23 mouse cellular contexts compared by ENCODE assay signal in the genomic region with DNA sequence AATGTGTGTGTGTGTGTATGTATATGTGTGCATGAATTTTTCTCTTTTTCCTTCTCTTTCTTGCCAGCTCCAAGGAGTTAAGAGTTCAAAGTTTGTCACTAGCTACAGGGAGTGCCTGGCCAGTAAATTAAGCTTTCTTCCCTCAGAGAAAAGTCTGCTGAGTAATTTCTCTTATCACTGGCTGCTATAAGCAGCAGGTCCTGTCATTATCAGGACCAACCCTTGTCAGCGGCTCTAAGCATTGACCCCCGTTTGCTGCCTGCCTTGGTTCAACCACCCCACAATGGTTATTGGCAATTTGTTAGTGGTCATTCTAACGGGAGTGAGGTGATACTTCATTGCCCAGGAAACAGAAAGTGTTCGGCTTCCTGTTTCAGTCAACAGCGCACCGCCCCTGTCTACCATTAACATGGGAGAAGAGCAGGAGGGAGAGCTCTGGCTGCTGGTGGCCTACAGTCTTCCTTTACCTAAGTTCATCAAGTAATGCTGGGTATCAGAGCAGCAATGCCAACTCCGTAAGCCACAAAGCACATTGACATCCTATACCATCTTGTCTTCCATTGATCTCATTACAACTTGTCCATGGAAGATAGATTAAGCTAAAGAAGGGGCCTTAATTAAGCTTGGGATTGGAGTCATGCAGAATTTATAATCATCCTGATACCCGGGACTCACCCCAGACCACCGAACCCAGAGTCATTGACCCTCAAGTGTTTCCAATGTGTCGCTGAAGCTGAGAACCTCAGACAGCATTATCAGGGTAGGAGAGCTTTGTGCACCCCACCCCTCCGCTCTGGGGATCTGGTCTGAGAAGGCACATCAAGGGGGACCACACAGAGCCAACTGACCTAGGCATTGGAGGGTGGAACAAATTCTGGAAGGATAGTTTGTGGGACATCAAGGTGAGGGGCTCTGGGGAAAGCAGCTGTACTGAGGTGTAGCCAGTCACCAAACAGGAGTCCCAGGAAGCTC. TPM values are rescaled to one million over a fixed set of nuclear protein-coding genes. Genes with fewer than 3 reads are reported as not detected.
DNase-seq lines count a peak whose midpoint lies in the region; ATAC-seq and TF ChIP-seq lines count a peak whose summit lies in the region.
"Had no signal": no experiment of that assay in that cellular context is flagged by ENCODE, and none has a peak within 500 bp of the region (broad histone marks: within the 10 kb centered on the region; RNA-seq: fewer than 3 reads in every experiment).

No protein-coding gene starts in this region.

- no peaks in the 10 kb centered on the region for H3K27me3 ChIP-seq in spleen, adult 2 months (ENCODE audit: control insufficient read depth, insufficient read depth, low read length)
- H3K27me3 ChIP-seq in intestine, embryonic 15.5 days (replicated peaks) = no peaks in the 10 kb centered on the region
- H3K27me3 ChIP-seq in liver, embryonic 14.5 days (ENCODE audit: control insufficient read depth, insufficient read depth, low read length) = no peaks in the 10 kb centered on the region
- no peaks in the 10 kb centered on the region for H3K27me3 ChIP-seq in splenic B cell, adult 2 months (ENCODE audit: control insufficient read depth, insufficient read depth, low read length, poor library complexity, severe bottlenecking)
- no peaks in the 10 kb centered on the region for H3K27me3 ChIP-seq in midbrain, embryonic 16.5 days (ENCODE audit: control insufficient read depth, insufficient read depth, low read depth, low read length)
- H3K27me3 ChIP-seq: embryonic facial prominence, embryonic 12.5 days; heart, embryonic 15.5 days; limb, embryonic 13.5 days; lung, embryonic 15.5 days; midbrain, embryonic 13.5 days; neural tube, embryonic 13.5 days had no signal

- peaks cover 3% of the 10 kb centered on the region for H3K36me3 ChIP-seq in spleen, adult 2 months (ENCODE audit: control insufficient read depth, insufficient read depth, low read length)
- no peaks in the 10 kb centered on the region for H3K36me3 ChIP-seq in intestine, embryonic 15.5 days
- H3K36me3 ChIP-seq in liver, embryonic 14.5 days (replicated peaks; ENCODE audit: control insufficient read depth, insufficient read depth, low read depth) = no peaks in the 10 kb centered on the region
- H3K36me3 ChIP-seq in splenic B cell, adult 2 months (ENCODE audit: control insufficient read depth, insufficient read depth, low read length, poor library complexity, severe bottlenecking) = peaks cover 20% of the 10 kb centered on the region
- H3K36me3 ChIP-seq in midbrain, embryonic 16.5 days (ENCODE audit: control insufficient read depth, insufficient read depth, low read length) = no peaks in the 10 kb centered on the region
- H3K36me3 ChIP-seq: embryonic facial prominence, embryonic 12.5 days; heart, embryonic 15.5 days; limb, embryonic 13.5 days; lung, embryonic 15.5 days; midbrain, embryonic 13.5 days; neural tube, embryonic 13.5 days had no signal

- no peak overlapping the region for H3K4me2 ChIP-seq in intestine, embryonic 15.5 days (replicated peaks)
- peak overlapping the region; percentile 48 for H3K4me2 ChIP-seq in liver, embryonic 14.5 days (ENCODE audit: low read depth)
- H3K4me2 ChIP-seq in midbrain, embryonic 16.5 days (ENCODE audit: low read length) = no peak overlapping the region
- H3K4me2 ChIP-seq: embryonic facial prominence, embryonic 12.5 days; heart, embryonic 15.5 days; limb, embryonic 13.5 days; lung, embryonic 15.5 days; midbrain, embryonic 13.5 days; neural tube, embryonic 13.5 days had no signal

- no peak for TF ChIP-seq CTCF in spleen, adult 2 months (IDR thresholded peaks at IDR 0.05; ENCODE audit: extremely low read depth, insufficient read depth, insufficient read length, insufficient replicate concordance)
- TF ChIP-seq CTCF in liver, embryonic 14.5 days (IDR thresholded peaks at IDR 0.05; ENCODE audit: low read depth) = no peak

- peak overlapping the region; percentile 90 for H3K27ac ChIP-seq in spleen, adult 2 months (ENCODE audit: insufficient read depth, low read length)
- no peak overlapping the region for H3K27ac ChIP-seq in intestine, embryonic 15.5 days
- H3K27ac ChIP-seq in liver, embryonic 14.5 days = peak overlapping the region; percentile 84
- no peak overlapping the region for H3K27ac ChIP-seq in midbrain, embryonic 16.5 days (ENCODE audit: low read length)
- H3K27ac ChIP-seq: embryonic facial prominence, embryonic 12.5 days; heart, embryonic 15.5 days; limb, embryonic 13.5 days; lung, embryonic 15.5 days; midbrain, embryonic 13.5 days; neural tube, embryonic 13.5 days had no signal

- no peak for DNase-seq in spleen, adult 2 months (ENCODE audit: low read depth in 1 of 2, low spot score in 2 of 2)
- DNase-seq in spleen, postnatal 4 days (ENCODE audit: low spot score in 2 of 2) = no peak
- DNase-seq in liver, embryonic 14.5 days (ENCODE audit: low read depth in 3 of 3, low spot score in 3 of 3) = peak; percentile 31 to 52 (median 51)
- peak; percentile 40 for DNase-seq in splenic B cell, adult 2 months (ENCODE audit: low read depth, low spot score)
- DNase-seq in layer of hippocampus, postnatal 10 days (ENCODE audit: low spot score in 2 of 2) = no peak
- DNase-seq in right cerebral cortex, adult 2 months (ENCODE audit: low spot score in 2 of 2) = no peak
- DNase-seq: cerebellum, adult 8-10 months; heart, adult 18-20 months; kidney, adult 9 months; kidney, postnatal 36 days; right cerebral cortex, postnatal 14 days; thymus, postnatal 14 days had no signal

- no peak overlapping the region for H3K4me3 ChIP-seq in spleen, adult 2 months (ENCODE audit: extremely low read depth, insufficient read depth, insufficient read length)
- no peak overlapping the region for H3K4me3 ChIP-seq in intestine, embryonic 15.5 days (replicated peaks)
- no peak overlapping the region; a peak in 2 of 4 replicates for H3K4me3 ChIP-seq in liver, embryonic 14.5 days (ENCODE audit: insufficient read depth in 1 of 2, low read depth in 2 of 2, low read length in 2 of 2)
- no peak overlapping the region for H3K4me3 ChIP-seq in midbrain, embryonic 16.5 days (ENCODE audit: low read depth, low read length)
- H3K4me3 ChIP-seq: embryonic facial prominence, embryonic 12.5 days; heart, embryonic 15.5 days; limb, embryonic 13.5 days; lung, embryonic 15.5 days; midbrain, embryonic 13.5 days; neural tube, embryonic 13.5 days had no signal

- no peak overlapping the region for H3K9ac ChIP-seq in intestine, embryonic 15.5 days
- H3K9ac ChIP-seq in liver, embryonic 14.5 days (replicated peaks) = peak overlapping the region; percentile 16
- no peak overlapping the region for H3K9ac ChIP-seq in midbrain, embryonic 16.5 days (ENCODE audit: low read depth, low read length)
- H3K9ac ChIP-seq: embryonic facial prominence, embryonic 12.5 days; heart, embryonic 15.5 days; limb, embryonic 13.5 days; lung, embryonic 15.5 days; midbrain, embryonic 13.5 days; neural tube, embryonic 13.5 days had no signal

- peak; percentile 91 for ATAC-seq in intestine, embryonic 15.5 days
- ATAC-seq in liver, embryonic 14.5 days (ENCODE audit: insufficient read depth) = peak; percentile 93
- ATAC-seq in midbrain, embryonic 16.5 days = no peak
- ATAC-seq: midbrain, embryonic 13.5 days had no signal

- no peak for TF ChIP-seq POLR2A in spleen, adult 2 months (IDR thresholded peaks at IDR 0.05; ENCODE audit: low read depth, low read length)

- H3K9me3 ChIP-seq in intestine, embryonic 15.5 days = no peaks in the 10 kb centered on the region
- H3K9me3 ChIP-seq in liver, embryonic 14.5 days (ENCODE audit: control insufficient read depth, low read length) = no peaks in the 10 kb centered on the region
- no peaks in the 10 kb centered on the region for H3K9me3 ChIP-seq in midbrain, embryonic 16.5 days (replicated peaks; ENCODE audit: control insufficient read depth, low read length, poor library complexity, severe bottlenecking)
- H3K9me3 ChIP-seq: embryonic facial prominence, embryonic 12.5 days; heart, embryonic 15.5 days; limb, embryonic 13.5 days; lung, embryonic 15.5 days; midbrain, embryonic 13.5 days; neural tube, embryonic 13.5 days had no signal

- 60% methylated on average over 11 of the region's 11 CpGs for WGBS in spleen, adult 2 months
- 74% methylated on average over 11 of the region's 11 CpGs for WGBS in intestine, embryonic 15.5 days
- WGBS in liver, embryonic 14.5 days (ENCODE audit: insufficient replicate concordance) = 34% methylated on average over 11 of the region's 11 CpGs
- 86% methylated on average over 11 of the region's 11 CpGs for WGBS in midbrain, embryonic 16.5 days

- peak; percentile 84 for TF ChIP-seq EP300 in liver, embryonic 14.5 days (IDR thresholded peaks at IDR 0.05; ENCODE audit: low read depth)

- H3K4me1 ChIP-seq in spleen, adult 2 months (ENCODE audit: control insufficient read depth, insufficient read depth, insufficient read length) = peaks cover 33% of the 10 kb centered on the region; the same call in 1 of the 2 replicates
- H3K4me1 ChIP-seq in intestine, embryonic 15.5 days (replicated peaks) = no peaks in the 10 kb centered on the region
- H3K4me1 ChIP-seq in liver, embryonic 14.5 days (replicated peaks; ENCODE audit: control insufficient read depth in 2 of 2, insufficient read depth in 2 of 2, low read length in 1 of 2) = peaks cover 17 to 24% of the 10 kb centered on the region in 2 experiments
- no peaks in the 10 kb centered on the region for H3K4me1 ChIP-seq in midbrain, embryonic 16.5 days (ENCODE audit: control insufficient read depth, insufficient read depth, low read length)
- H3K4me1 ChIP-seq: embryonic facial prominence, embryonic 12.5 days; heart, embryonic 15.5 days; limb, embryonic 13.5 days; lung, embryonic 15.5 days; neural tube, embryonic 13.5 days had no signal

RNA-seq across cellular contexts. Expression of gene Blnk, which starts 17.1 kb away (rescaled TPM):
- 54.3 and 61.0 TPM in 2 replicates for polyA plus RNA-seq in spleen, adult 2 months (2012; rRNA removed)
- 19.6 and 20.5 TPM in 2 replicates for polyA plus RNA-seq in intestine, embryonic 15.5 days (2015; fragmentation: Nextera tagmentation; extraction: Ambion mirVana)
- polyA plus RNA-seq in liver, embryonic 14.5 days (2012; rRNA removed) = 0.42 and 0.45 TPM in 2 replicates
- polyA plus RNA-seq in liver, embryonic 14.5 days (2014; fragmentation: Nextera tagmentation; extraction: Ambion mirVana) = 0.71 and 0.72 TPM in 2 replicates
- total RNA-seq in layer of hippocampus, postnatal 10 days (2021) = 1 to 10 TPM; 2.3 to 2.4 TPM
- 0.48 and 0.87 TPM in 2 replicates for polyA plus RNA-seq in midbrain, embryonic 16.5 days (2015; fragmentation: Nextera tagmentation; extraction: Ambion mirVana)

RNA-seq across cellular contexts. Expression of gene Dntt, which starts 51.8 kb away (rescaled TPM):
- polyA plus RNA-seq in spleen, adult 2 months (2012; rRNA removed) = 0.43 and 0.89 TPM in 2 replicates
- not detected in 2 replicates for polyA plus RNA-seq in intestine, embryonic 15.5 days (2015; fragmentation: Nextera tagmentation; extraction: Ambion mirVana)
- polyA plus RNA-seq in liver, embryonic 14.5 days (2012; rRNA removed) = 0.03 TPM in 1 of 2 replicates, not detected in the other
- polyA plus RNA-seq in liver, embryonic 14.5 days (2014; fragmentation: Nextera tagmentation; extraction: Ambion mirVana) = 0.09 TPM in 1 of 2 replicates, not detected in the other
- total RNA-seq in layer of hippocampus, postnatal 10 days (2021) = under 1 TPM; 0.16 to 0.30 TPM
- polyA plus RNA-seq in midbrain, embryonic 16.5 days (2015; fragmentation: Nextera tagmentation; extraction: Ambion mirVana) = 0.21 and 0.27 TPM in 2 replicates
- total RNA-seq: adrenal gland, postnatal 4 days; heart, adult 18-20 months; left cerebral cortex, postnatal 14 days had no signal
- polyA plus RNA-seq: cortical plate, adult 2 months; embryonic facial prominence, embryonic 12.5 days; limb, embryonic 13.5 days had no signal

Comparison
In these comparisons a context has a peak if more than half of its experiments do, and no peak if none do; other contexts are left out.
1. DNase-seq: peak in liver, embryonic 14.5 days (3 of 3) and splenic B cell, adult 2 months (single experiment); none in spleen, adult 2 months (0 of 2), spleen, postnatal 4 days (0 of 2), layer of hippocampus, postnatal 10 days (0 of 2) and right cerebral cortex, adult 2 months (0 of 2).
2. H3K27ac ChIP-seq: peak in spleen, adult 2 months (single experiment) and liver, embryonic 14.5 days (single experiment); none in intestine, embryonic 15.5 days (single experiment) and midbrain, embryonic 16.5 days (single experiment).
3. RNA of gene Blnk, which starts 17.1 kb away (polyA plus RNA-seq): 54.3 to 61.0 TPM in spleen, adult 2 months and 19.6 to 20.5 TPM in intestine, embryonic 15.5 days; 0.48 to 0.87 TPM in midbrain, embryonic 16.5 days and 0.42 to 0.72 TPM in liver, embryonic 14.5 days; every median in the first group is over 10 times any median in the second.